Mouse (Mus musculus): ENCODE data around the gene Pilra. TPM values are rescaled to one million over a fixed set of nuclear protein-coding genes. Genes with fewer than 3 reads are reported as not detected.
A peak's percentile ranks its signal among the peaks of the same experiment; 100 is the strongest.
"Not testable (repeated sequence)": the region's sequence is repeated elsewhere in the genome, so short reads cannot be mapped to it uniquely, and the experiment has no call there.

Gene Pilra
- polyA plus RNA-seq (2017; shearing (Covaris generic)) = under 1 TPM in 2 of 3 experiments, not detected in 1; 0.19 to 0.79 TPM

GRCm38 (mm10) chr5:137835966-137836520, at the start of gene Pilra:
Gene Pilra, minus strand, starts transcription at chr5:137836281.
- ATAC-seq = not testable (repeated sequence)

GRCm38 (mm10) chr5:137883345-137883744, 47.3 kb upstream of the Pilra start:
- ATAC-seq = no peak

DNA sequence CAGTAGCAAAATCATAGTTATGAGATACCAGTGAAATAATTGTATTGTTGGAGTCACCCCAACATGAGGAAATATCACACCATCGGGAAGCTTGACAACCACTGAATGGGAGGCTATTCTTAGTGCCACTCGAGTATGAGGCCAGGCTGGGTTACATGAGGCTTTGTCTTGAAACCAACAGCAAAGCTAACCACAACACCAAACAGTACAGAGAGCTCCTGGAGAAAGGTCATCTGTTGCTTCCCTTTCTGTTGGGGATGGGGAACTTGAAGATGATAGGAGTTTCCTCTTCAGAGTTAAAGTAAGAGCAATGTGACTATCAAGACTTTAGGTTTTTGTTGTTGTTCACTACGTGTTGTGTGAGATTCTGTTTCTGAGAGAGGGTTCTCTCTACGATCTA, 46.8 kb upstream of the Pilra start:
- ATAC-seq = no peak

DNA sequence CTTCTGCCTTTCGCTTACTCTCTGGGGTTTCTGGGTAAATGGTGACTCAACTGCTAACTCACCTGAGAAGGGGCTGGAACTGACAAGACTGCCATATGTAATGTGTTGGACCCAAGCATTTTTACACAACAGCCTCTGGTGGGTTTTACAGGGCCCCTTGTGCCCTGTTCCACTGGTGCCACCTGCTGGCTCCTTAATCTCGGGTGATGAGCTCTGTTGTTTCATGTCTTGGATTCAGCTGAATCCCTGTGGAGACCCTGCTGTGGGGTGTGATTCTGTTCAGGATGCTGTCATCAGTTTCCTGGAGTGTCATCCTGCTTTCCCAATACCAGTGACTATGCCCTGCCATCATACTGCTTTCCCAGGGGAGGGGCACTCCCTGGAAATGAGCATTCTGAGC, 41.8 kb upstream of the Pilra start:
- ATAC-seq = no peak

GRCm38 (mm10) chr5:137875054-137875453, 39.0 kb upstream of the Pilra start:
- no peak for ATAC-seq

DNA sequence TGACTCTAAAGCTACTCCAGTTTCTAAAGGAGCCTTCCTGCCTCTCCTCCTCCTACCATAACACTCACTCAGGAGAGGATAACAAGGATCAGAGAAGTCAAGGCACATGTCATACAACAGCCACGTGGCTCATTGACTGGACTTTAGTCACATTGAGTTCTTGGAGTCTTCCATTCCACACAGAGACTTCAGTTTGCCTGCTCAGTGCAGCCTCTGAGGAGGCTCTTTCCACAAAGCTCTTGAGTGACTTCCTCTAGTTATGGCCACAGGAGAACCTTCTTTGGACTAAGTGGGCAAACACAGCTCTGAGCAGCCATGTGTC, 36.3 kb upstream of the Pilra start:
- not testable (repeated sequence) for ATAC-seq

- not testable (repeated sequence) for ATAC-seq
Observed at GRCm38 (mm10) chr5:137871644-137872380, 35.7 kb upstream of the Pilra start, which contains the start of gene Pilrb2. Gene Pilrb2, minus strand, starts transcription at chr5:137871815.

DNA sequence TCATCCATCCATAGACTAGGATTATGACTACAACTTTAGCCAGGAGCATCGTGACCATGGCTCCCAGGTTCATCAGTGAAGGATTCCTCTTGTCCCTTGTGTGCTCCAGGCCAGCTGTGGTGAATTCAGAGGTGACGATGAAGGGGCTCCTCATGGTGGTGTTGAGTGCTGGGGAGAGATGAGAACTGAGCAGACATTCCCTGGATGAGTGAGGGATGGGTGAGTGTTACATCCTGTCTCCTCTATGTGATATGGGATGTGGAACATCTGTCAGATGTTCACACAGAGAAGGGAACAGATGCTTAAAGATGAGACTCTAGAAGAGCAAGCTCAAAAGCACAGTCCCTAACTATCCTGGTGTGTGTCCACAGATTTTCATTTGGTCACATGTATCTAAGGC, 32.5 kb upstream of the Pilra start:
- not testable (repeated sequence) for ATAC-seq

GRCm38 (mm10) chr5:137864008-137864407, 27.9 kb upstream of the Pilra start:
- not testable (repeated sequence) for ATAC-seq

DNA sequence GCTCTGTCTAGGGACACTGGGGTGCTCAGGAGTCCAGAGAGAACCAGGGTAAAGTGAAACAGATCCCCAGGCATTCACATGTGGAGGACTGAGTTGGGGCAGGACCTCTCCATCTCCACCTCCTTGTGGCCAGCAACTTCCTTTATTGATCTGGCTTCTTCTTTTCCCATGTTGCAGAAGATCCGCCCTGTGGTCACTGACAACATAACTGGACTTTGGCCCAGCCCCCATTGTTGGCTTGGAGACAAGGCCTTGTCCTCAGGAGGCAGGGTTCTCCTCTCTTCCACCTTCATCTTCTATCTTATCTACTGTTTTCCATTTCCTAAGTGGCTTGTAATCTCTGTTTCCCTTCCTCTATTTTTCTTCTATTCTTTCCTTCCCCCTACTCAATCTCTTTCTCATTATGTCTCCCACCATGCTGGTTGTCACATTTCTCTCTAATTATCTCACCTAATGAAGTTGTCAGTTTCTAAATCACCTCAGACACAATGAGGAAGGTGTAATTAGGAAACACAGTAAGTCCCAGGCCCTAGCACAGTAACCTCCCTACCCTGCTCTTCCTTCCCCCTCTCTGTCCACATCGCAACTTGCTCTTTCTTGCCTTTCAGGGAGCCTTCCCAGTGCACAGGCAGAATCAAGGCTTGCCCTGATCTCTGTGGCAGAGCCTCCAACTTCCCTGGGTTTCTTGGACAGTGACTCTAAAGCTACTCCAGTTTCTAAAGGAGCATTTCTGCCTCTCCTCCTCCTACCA, 22.1 kb upstream of the Pilra start, which contains the start of gene Pilrb1:
Gene Pilrb1, minus strand, starts transcription at position 147 of the 751 bp plus-strand sequence.
- ATAC-seq = not testable (repeated sequence)

DNA sequence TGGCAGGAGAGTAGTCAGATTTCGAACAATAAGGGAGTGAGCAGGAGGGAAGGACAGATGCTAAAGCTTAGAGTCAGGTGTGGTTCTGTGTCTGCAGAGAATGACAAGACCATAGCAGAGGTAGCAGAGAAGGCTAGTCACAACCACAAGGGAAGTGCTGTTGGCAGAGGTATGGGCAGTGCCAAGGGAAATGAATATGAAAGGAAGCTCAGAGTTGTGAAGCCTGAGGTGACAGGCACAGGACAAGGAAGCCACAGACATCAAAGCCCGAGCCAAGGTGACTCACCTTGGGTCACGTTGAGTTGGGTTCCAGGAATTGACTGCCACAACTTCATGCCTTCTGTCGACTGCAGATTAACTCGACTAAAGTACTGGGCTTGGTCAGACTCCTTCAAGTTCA, 20.8 kb upstream of the Pilra start:
- peak; percentile 41 for ATAC-seq

- ATAC-seq = not testable (repeated sequence)
Observed at GRCm38 (mm10) chr5:137854907-137855306, 18.8 kb upstream of the Pilra start.

- not testable (repeated sequence) for ATAC-seq
Observed at GRCm38 (mm10) chr5:137850313-137850712, 14.2 kb upstream of the Pilra start.

- not testable (repeated sequence) for ATAC-seq
Observed at GRCm38 (mm10) chr5:137837110-137837509, 1.0 kb upstream of the Pilra start.

DNA sequence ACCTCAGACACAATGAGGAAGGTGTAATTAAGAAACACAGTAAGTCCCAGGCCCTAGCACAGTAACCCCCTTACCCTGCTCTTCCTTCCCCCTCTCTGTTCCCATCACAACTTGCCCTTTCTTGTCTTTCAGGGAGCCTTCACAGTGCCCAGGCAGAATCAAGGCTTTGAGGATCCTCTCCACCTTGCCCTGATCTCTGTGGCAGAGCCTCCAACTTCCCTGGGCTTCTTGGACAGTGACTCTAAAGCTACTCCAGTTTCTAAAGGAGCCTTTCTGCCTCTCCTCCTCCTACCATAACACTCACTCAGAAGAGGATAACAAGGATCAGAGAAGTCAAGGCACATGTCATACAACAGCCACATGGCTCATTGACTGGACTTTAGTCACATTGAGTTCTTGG, 530 bp upstream of the Pilra start:
- no peak for ATAC-seq

GRCm38 (mm10) chr5:137833500-137833899, 2.6 kb downstream of the Pilra start:
- ATAC-seq = no peak

GRCm38 (mm10) chr5:137831506-137831905, 4.6 kb downstream of the Pilra start:
- ATAC-seq = no peak

DNA sequence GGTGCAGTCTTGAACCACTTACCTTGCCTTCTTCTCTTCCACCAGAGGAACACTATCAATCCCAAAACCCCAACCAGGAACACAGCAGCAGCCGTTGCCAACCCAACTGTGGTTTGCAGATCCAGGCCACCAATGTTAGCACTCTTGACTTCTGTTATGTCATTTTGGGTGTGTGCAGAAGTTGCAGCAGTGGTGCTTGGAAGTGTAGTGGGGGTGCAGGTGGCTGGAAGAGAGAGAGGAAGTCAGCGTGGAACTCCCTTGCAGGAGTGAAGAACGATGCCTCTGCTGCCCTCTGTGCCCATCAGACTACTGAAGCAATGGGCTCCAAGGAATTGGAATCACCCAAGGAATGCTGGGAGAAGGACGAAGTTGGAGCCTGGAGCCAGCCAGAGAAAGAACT, 5.0 kb downstream of the Pilra start:
- no peak for ATAC-seq

GRCm38 (mm10) chr5:137830238-137830637, 5.8 kb downstream of the Pilra start:
- ATAC-seq = no peak

DNA sequence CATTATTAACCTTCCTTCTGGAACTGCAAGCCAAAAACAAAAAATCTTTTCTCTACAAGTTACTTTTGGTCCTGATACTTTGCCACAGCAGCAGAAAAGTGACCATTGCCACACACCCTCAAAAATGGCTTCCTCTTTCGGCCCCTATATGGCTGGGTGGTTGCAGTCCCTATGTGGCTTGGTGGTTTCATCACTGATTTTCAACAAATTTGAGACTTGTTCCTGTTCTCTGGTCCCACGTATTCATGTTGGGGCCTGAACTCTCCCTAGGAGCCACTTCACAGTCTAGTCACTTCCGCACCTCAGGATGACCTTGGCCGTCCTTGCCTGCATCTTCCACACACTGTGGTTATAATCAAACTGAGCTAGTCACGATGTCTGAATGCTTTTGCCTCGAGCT, 7.4 kb downstream of the Pilra start:
- no peak for ATAC-seq

DNA sequence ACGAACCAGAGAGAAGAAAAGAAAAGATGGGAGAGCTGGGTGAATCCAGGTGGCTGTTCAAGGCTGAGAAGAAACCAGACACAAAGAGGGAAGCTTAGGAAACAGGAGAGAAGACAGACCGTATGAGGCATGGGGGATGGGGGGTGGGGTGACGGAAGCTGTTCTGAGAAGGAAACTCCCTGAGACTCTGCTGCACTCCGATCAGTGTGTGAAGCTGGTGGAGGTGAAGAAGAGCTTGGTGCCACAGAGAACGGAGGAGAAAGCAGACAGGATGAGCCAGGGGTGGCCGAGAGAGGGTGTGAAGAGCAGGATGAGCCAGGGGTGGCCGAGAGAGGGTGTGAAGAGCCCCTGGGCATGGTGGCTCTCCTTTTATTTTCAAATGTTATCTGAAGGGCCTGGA, 9.7 kb downstream of the Pilra start:
- no peak for ATAC-seq

GRCm38 (mm10) chr5:137825971-137826370, 10.1 kb downstream of the Pilra start:
- ATAC-seq = no peak

GRCm38 (mm10) chr5:137825030-137825429, 11.1 kb downstream of the Pilra start:
- ATAC-seq = no peak

Data from inflammation-experienced regulatory T-cells, adult 6 months (primary cell).